Mouse (Mus musculus) liver, embryonic 12.5 days (tissue): Measurements from ENCODE around the gene Cryba4. TPM values are rescaled to one million over a fixed set of nuclear protein-coding genes. Genes with fewer than 3 reads are reported as not detected.

Experiments used
- ATAC-seq: fragments of 200-750 bp; cut with Nextera tagmentation; 2 replicates; pipeline ENCODE4 v1.8.0; 2017; ENCODE audit warnings: moderate number of reproducible peaks, mild to moderate bottlenecking, moderate library complexity
- H3K27ac ChIP-seq: fragments of 300-500 bp; sonication (generic); 2 replicates; pipeline ENCODE4 v1.5.1; 2016; ENCODE audit warnings: mild to moderate bottlenecking
- H3K27me3 ChIP-seq: fragments of 300-500 bp; sonication (generic); replicated peaks from 2 replicates; pipeline ENCODE4 v1.6.1; 2016; ENCODE audit warnings: mild to moderate bottlenecking, moderate library complexity
- H3K36me3 ChIP-seq: fragments of 300-500 bp; sonication (generic); 2 replicates; pipeline ENCODE4 v1.6.1; 2016; ENCODE audit warnings: mild to moderate bottlenecking, moderate library complexity
- H3K4me1 ChIP-seq: fragments of 300-500 bp; sonication (generic); 2 replicates; pipeline ENCODE4 v1.6.1; 2016
- H3K4me2 ChIP-seq: fragments of 300-500 bp; sonication (generic); 2 replicates; pipeline ENCODE4 v1.6.1; 2016; ENCODE audit warnings: mild to moderate bottlenecking, moderate library complexity
- H3K4me3 ChIP-seq: fragments of 300-500 bp; sonication (generic); 2 replicates; pipeline ENCODE4 v1.5.1; 2016; ENCODE audit warnings: mild to moderate bottlenecking, moderate library complexity
- H3K9ac ChIP-seq: fragments of 300-500 bp; sonication (generic); 2 replicates; pipeline ENCODE4 v1.6.1; 2016; ENCODE audit warnings: mild to moderate bottlenecking, moderate library complexity
- H3K9me3 ChIP-seq: fragments of 300-500 bp; sonication (generic); replicated peaks from 2 replicates; pipeline ENCODE4 v1.6.1; 2016; ENCODE audit warnings: mild to moderate bottlenecking, moderate library complexity
- WGBS: fragments of 180-500 bp; shearing (Covaris S2); methylation state at CpG from one replicate; pipeline ENCODE4 v1.1.7; 2016; ENCODE audit not compliant: insufficient replicate concordance; 5-methylcytosine and 5-hydroxymethylcytosine counted together
- polyA plus RNA-seq: library from polyadenylated mRNA; unstranded; fragments of >200 nt; fragmentation: Nextera tagmentation; extraction: Ambion mirVana; gene quantifications from 2 replicates; pipeline ENCODE4 v1.2.1, GENCODE M21; 2016

Cryba4 gene
- polyA plus RNA-seq, 1 experiment from 2014 or later, result 0.77 TPM

DNA sequence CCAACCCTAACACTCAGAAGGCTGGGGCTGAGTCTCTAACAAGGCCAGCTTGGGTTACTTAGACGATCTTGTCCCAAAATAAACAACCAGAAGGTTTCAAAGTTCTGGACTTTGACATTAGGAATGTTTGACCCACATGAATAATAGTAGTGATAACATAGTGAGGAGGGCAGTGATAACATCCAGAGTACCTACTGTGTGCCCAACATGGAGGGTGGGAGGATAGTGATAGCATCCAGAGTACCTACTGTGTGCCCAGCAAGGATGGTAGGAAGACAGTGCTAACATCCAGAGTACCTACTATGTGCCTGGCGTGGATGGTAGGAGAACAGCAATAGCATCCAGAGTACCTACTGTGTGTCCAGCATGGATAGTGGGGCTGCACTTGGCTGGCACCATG lies 41.5 kb upstream of the Cryba4 start:
- no peak for ATAC-seq
- WGBS, result 60% methylated on average over 2 of the region's 2 CpGs
- Histone ChIP-seq H3K27me3 (no peaks in the 10 kb centered on the region), H3K4me2 (no peak overlapping the region), H3K9ac (no peak overlapping the region), H3K9me3 (no peaks in the 10 kb centered on the region), H3K36me3 (peaks cover 11% of the 10 kb centered on the region; the same call in 1 of the 2 replicates), H3K4me1 (peaks cover 96% of the 10 kb centered on the region), H3K4me3 (no peak overlapping the region), H3K27ac (no peak overlapping the region)

DNA sequence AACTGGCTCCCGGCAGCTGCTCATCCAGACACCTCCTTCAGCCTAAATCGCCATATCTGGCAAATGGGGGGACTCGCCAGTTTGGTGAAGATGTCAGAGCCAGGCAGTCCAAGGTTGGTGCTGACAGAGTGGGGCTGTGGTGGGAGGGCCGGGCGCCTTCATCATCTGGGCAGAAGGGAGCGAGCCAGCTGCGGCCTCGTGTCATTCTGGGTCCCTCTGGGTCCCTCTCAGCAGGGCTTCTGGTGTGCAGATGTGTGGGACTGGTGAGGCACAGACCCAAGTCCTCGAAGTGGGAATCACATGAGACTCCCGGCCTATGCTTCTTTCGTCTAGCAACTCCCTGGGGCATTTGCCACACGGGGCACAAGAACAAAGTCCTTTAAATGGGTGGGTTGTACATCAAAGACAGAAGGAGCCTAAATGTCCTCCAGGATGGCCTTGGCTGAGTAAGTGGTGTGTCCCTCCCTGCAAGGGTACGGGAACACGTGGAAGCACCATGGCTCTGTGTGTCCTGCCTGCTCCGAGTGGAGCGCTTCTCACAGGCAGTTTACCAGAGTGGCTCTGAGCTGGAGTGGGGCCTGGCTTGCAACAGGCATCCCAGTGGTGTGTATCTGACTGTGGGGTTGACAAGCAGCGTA lies 40.1 kb upstream of the Cryba4 start:
- Histone ChIP-seq H3K9ac (no peak overlapping the region), H3K27me3 (no peaks in the 10 kb centered on the region), H3K9me3 (no peaks in the 10 kb centered on the region), H3K27ac (peak overlapping the region; percentile 52; the same call in 1 of the 2 replicates), H3K36me3 (peaks cover 6% of the 10 kb centered on the region; the same call in 1 of the 2 replicates), H3K4me2 (no peak overlapping the region), H3K4me3 (no peak overlapping the region), H3K4me1 (peaks cover 96% of the 10 kb centered on the region)
- ATAC-seq, result no peak
- WGBS, result 82% methylated on average over 17 of the region's 17 CpGs

DNA sequence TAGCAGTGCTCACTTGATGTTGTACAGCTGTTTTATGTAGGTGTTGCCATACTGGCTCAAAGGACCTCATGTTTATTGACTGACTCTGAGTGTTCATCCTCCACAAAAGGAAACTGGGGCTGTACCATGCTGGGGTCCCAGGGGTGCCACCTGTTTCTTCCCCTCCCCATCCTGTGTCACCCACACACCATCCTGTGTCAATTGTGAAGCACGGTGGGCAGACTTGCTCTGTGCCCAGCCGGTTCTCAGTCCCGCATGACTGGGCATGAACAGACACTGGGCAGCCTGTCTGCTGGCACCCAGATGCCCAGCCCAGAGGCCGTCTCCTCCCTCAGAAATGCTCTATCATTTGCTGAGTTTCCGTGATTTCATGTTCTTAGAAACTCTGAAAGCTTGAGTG lies 39.5 kb upstream of the Cryba4 start:
- Histone ChIP-seq H3K4me3 (no peak overlapping the region), H3K9me3 (no peaks in the 10 kb centered on the region), H3K4me2 (no peak overlapping the region), H3K36me3 (peaks cover 1% of the 10 kb centered on the region; the same call in 1 of the 2 replicates), H3K27me3 (no peaks in the 10 kb centered on the region), H3K27ac (0 out of 2 replicates have a peak overlapping the region, but pooled peaks have one; percentile 13), H3K4me1 (peaks cover 96% of the 10 kb centered on the region), H3K9ac (no peak overlapping the region)
- 73% methylated on average over 5 of the region's 5 CpGs for WGBS
- no peak for ATAC-seq

DNA sequence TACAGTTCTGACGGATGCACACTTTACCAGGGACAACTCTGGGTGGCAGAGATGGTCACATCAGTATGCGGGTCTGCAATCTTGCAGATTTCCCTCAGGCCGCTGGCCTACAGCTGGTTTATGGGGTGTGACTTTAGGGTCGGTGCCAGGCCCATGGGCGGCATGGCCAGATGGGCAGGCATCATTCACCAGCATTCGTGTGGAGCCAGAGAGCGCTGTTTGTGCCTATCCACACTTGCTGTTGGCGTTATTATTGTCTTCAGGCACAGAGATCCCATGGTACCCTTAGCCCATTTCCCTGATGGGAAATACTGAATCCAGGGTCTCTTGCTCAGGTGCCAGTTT lies 38.2 kb upstream of the Cryba4 start:
- WGBS, result 88% methylated on average over 8 of the region's 8 CpGs
- Histone ChIP-seq H3K4me1 (peaks cover 94% of the 10 kb centered on the region), H3K27ac (no peak overlapping the region), H3K36me3 (0 out of 2 replicates have a peak, but pooled peaks cover 8% of the 10 kb centered on the region), H3K27me3 (no peaks in the 10 kb centered on the region), H3K9me3 (no peaks in the 10 kb centered on the region), H3K4me3 (no peak overlapping the region), H3K4me2 (no peak overlapping the region), H3K9ac (no peak overlapping the region)
- ATAC-seq, result no peak

DNA sequence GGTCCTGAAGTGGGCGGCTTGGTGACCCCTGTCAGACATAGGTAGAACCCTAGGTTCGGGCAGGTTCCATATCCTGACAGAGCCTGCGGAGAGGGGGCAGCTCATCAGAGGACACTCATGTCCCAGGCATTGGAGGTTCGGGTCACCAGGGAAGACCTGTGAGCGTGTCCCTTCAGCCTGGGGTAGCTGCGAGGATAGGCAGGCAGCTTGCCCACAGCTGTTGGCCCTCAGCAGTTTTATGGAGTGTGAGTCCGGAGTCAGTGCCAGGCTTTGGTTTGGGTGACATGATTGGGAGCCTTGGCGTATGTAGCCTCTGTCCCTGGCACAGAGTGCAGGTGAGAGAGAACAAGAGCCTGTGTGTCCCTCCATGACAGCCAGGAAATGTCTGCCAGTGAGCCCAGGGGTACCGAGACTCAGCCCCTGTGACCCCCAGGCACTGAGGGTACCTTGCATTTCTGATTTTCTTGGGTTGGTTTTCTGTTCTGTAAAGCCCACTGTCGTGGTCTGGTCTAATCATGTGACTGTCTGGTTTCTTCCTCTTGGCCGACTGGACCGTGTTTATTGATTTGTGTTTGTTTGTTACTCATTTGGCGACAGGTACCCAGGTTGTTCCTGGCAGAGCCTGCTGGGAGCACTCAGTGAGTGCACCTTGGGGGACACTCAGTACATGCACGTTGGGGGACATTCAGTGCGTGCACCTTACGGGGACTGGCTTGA lies 37.7 kb upstream of the Cryba4 start:
- Histone ChIP-seq H3K4me2 (no peak overlapping the region), H3K9me3 (no peaks in the 10 kb centered on the region), H3K27ac (no peak overlapping the region), H3K27me3 (no peaks in the 10 kb centered on the region), H3K4me3 (no peak overlapping the region), H3K4me1 (peaks cover 94% of the 10 kb centered on the region), H3K9ac (no peak overlapping the region), H3K36me3 (peaks cover 13% of the 10 kb centered on the region; the same call in 1 of the 2 replicates)
- ATAC-seq, result no peak
- WGBS, result 76% methylated on average over 16 of the region's 16 CpGs

DNA sequence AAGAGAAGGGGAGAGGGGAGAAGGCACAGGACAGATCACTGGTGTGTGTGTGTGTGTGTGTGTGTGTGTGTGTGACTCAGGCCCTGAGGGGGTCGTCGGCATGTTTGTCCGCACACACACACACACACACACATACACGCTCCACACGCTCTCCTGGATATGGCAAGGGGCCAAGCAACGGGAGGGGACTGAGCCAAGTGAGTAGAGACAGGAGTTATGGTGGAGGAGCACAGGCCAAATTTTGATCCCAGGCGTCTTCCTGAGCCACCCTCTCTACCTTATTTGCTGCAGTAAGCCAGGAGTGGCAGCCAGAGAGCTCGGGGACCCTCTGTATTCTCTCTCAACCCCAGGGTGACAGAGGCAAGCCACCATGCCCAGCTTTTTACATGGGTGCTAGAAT lies 36.9 kb upstream of the Cryba4 start:
- Histone ChIP-seq H3K9me3 (no peaks in the 10 kb centered on the region), H3K4me2 (no peak overlapping the region), H3K4me1 (peaks cover 94% of the 10 kb centered on the region), H3K27ac (no peak overlapping the region), H3K9ac (no peak overlapping the region), H3K4me3 (no peak overlapping the region), H3K36me3 (peaks cover 16% of the 10 kb centered on the region; the same call in 1 of the 2 replicates), H3K27me3 (no peaks in the 10 kb centered on the region)
- ATAC-seq, result no peak
- WGBS, result 71% methylated on average over 8 of the region's 8 CpGs

DNA sequence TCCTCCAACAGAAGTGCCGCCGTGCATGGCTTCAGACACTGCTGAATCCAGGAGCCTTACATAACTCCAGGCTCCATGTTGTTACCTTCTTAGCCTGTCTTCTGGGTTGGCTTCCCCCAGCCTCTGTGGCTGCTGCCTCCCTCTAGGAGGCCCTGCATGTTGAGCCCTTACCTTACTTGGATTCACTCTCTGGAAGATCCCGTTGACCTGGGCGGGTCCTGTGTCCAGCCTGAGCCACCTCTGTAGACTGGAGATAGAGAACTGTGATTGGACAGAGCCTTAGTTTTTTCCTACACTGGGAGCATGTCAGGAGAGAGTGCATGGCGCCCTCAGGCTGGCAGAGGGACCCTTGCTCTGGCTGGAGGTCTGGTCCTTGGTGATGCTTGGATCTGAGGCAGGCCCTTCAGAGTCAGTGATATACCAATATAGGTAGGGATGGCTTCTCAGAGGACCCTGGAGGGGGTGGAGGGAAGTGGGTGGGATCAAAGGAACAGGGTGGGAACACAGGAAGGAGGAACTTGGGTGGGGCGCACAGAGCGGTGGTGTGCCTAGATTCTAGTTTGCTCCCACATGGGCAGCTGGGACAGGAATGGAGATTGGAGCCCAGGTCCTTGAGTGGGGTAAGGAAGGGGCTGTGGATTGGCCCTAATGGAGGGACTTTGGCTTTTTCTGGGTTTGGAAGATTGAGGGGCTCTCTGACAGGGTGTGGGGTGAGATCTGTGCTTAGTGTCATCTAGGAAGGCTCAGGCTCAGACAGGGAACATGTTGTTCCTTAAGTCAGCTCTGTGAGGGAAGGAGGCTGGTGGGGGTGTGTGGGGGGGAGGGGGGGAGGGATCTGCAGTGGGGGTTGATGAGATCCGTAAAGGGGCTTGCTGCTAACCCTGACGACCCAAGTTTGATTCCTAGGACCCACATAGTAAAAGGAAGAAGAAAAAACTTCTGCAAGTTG lies 36.1 kb upstream of the Cryba4 start:
- Histone ChIP-seq H3K36me3 (peaks cover 16% of the 10 kb centered on the region; the same call in 1 of the 2 replicates), H3K9me3 (no peaks in the 10 kb centered on the region), H3K27me3 (no peaks in the 10 kb centered on the region), H3K4me3 (no peak overlapping the region), H3K9ac (no peak overlapping the region), H3K4me2 (peak overlapping the region; percentile 13; the same call in 1 of the 2 replicates), H3K27ac (peak overlapping the region; percentile 61; the same call in 1 of the 2 replicates), H3K4me1 (peaks cover 94% of the 10 kb centered on the region)
- ATAC-seq, result no peak
- WGBS, result 58% methylated on average over 9 of the region's 9 CpGs

DNA sequence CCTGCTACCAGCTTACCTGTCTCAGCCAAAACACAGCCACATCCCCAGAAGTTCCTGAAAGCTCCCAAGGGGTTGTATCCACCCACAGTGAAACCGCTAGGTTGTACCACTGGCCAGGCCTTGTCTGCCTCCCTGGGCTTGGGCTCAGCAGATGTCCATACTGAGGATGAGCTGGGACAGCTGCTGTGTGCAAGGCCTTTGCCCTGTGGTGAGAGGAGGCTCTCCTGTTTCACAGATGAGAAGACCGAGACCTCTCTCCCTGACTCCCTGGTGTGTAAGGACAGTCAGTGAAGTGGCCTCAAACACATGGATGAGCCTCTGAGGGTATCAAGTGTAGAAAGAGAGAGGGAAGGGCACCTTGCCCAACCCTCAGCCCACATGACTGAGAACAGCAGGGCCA lies 35.3 kb upstream of the Cryba4 start:
- Histone ChIP-seq H3K4me2 (0 out of 2 replicates have a peak overlapping the region, but pooled peaks have one; percentile 4), H3K4me1 (peaks cover 94% of the 10 kb centered on the region)
- 72% methylated on average over 2 of the region's 2 CpGs for WGBS

DNA sequence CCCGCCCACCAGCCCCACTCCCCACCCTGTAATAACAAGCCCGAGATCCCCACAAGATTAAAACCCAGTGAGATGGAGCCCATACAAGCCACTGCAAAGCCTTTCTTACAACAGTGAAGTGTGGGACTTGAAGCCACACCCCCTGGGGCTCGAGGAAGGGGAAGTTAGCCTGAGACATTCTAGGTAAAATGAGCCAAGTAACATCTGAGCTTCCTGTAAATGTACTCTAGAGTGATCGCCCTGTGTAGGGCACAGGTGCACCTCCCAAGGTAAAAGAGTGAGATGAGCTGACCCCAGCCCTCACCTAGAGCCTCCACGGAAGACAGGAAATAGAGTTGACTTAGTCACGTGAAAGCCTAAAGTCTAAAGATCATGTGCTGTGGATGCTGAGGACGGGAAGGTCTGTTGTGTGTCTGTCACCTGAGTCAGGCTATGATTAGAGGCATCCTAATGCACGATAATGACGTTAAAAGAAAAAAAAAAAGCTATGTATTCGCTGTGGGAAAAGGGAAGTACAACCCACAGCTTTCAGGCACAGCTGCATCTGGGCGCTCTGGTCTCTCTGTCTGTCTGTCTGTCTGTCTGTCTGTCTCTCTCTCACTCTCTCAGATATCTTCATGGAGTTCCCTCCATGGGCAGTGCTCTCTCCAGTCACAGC lies 34.8 kb upstream of the Cryba4 start:
- no peak for ATAC-seq
- no peak overlapping the region for H3K4me3 ChIP-seq
- H3K9ac ChIP-seq, result no peak overlapping the region
- 23% methylated on average over 11 of the region's 11 CpGs for WGBS
- H3K4me2 ChIP-seq, result peak overlapping the region; percentile 4; the same call in 1 of the 2 replicates
- H3K27ac ChIP-seq, result peak overlapping the region; percentile 61
- no peaks in the 10 kb centered on the region for H3K9me3 ChIP-seq
- no peaks in the 10 kb centered on the region for H3K27me3 ChIP-seq
- peaks cover 16% of the 10 kb centered on the region; the same call in 1 of the 2 replicates for H3K36me3 ChIP-seq
- peaks cover 94% of the 10 kb centered on the region for H3K4me1 ChIP-seq

More for the DNA sequence above, 35.3 kb upstream of the Cryba4 start:
- peaks cover 16% of the 10 kb centered on the region; the same call in 1 of the 2 replicates for H3K36me3 ChIP-seq
- H3K27ac ChIP-seq, result peak overlapping the region; percentile 61
- H3K27me3 ChIP-seq, result no peaks in the 10 kb centered on the region
- H3K9me3 ChIP-seq, result no peaks in the 10 kb centered on the region
- ATAC-seq, result no peak
- no peak overlapping the region for H3K4me3 ChIP-seq
- no peak overlapping the region for H3K9ac ChIP-seq

DNA sequence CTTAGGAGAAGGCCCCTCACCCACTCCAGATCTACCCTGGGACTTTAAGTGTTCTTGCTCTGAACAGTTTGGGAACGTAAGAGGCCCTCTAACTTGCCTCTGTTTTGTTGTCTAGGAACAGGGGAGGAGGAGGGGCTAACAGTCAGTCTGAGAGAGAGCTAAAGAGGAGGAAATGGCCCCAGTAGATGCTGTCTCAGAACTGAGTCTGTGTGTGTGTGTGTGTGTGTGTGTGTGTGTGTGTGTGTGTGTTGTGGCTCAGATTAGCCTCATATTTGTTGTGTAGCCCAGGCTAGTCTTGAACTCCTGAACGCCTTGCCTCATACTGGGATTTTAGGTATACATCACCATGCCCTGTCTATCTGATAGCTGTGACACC lies 34.3 kb upstream of the Cryba4 start:
- ATAC-seq, result no peak; the same call in 1 of the 2 replicates
- H3K9me3 ChIP-seq, result no peaks in the 10 kb centered on the region
- H3K4me1 ChIP-seq, result peaks cover 94% of the 10 kb centered on the region
- H3K4me3 ChIP-seq, result no peak overlapping the region
- H3K9ac ChIP-seq, result no peak overlapping the region
- peak overlapping the region; percentile 4; the same call in 1 of the 2 replicates for H3K4me2 ChIP-seq
- H3K27me3 ChIP-seq, result no peaks in the 10 kb centered on the region
- peaks cover 16% of the 10 kb centered on the region; the same call in 1 of the 2 replicates for H3K36me3 ChIP-seq
- WGBS, result 31% methylated on average over 2 of the region's 2 CpGs
- peak overlapping the region; percentile 61 for H3K27ac ChIP-seq

DNA sequence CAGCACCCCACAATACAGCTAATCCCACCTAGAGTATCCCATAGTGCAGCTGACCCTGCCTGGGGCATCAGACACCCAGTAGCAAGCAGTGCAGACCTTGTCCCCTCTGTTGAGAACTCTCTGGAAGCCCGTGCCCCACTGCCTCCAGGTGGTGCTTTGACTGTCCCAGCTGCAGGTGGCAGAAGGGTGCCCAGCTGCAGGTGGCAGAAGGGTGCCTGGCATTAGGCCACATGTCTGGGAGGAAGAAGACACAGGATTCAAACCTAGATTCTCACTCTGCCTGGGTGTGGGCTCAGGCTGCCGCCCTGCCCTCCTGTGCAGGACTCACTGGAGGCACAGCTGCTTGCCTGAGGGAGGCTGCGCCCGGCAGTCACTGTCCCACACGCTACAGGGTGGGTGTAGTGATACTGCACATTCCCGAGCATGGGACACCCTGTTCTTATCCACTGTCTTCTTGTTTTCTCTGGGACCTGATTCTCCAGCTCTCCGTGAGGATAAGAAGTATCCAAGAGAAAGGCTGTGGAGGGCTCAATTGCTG lies 33.3 kb upstream of the Cryba4 start:
- H3K4me1 ChIP-seq, result peaks cover 96% of the 10 kb centered on the region
- 0 out of 2 replicates have a peak overlapping the region, but pooled peaks have one; percentile 7 for H3K9ac ChIP-seq
- H3K36me3 ChIP-seq, result peaks cover 16% of the 10 kb centered on the region; the same call in 1 of the 2 replicates
- H3K4me2 ChIP-seq, result no peak overlapping the region
- no peaks in the 10 kb centered on the region for H3K9me3 ChIP-seq
- 78% methylated on average over 7 of the region's 7 CpGs for WGBS
- H3K4me3 ChIP-seq, result no peak overlapping the region
- no peaks in the 10 kb centered on the region for H3K27me3 ChIP-seq
- H3K27ac ChIP-seq, result no peak overlapping the region
- no peak for ATAC-seq
